In genomic region chr3:75930659-75931225, GRCm38 (mm10) we compare ENCODE assay signal across 16 mouse cellular contexts.
"Had no signal": no experiment of that assay in that cellular context is flagged by ENCODE, and none has a peak within 500 bp of the region (broad histone marks: within the 10 kb centered on the region; RNA-seq: fewer than 3 reads in every experiment).

No protein-coding gene starts in this region.

- H3K4me2 ChIP-seq: liver, embryonic 12.5 days; liver, embryonic 15.5 days; lung, embryonic 15.5 days; midbrain, embryonic 13.5 days; neural tube, embryonic 13.5 days had no signal

- H3K4me1 ChIP-seq: lung, embryonic 15.5 days; midbrain, embryonic 13.5 days had no signal

- H3K4me3 ChIP-seq: layer of hippocampus, adult 2 months; liver, embryonic 12.5 days; liver, embryonic 15.5 days; lung, embryonic 15.5 days; midbrain, embryonic 13.5 days; myocyte; neural tube, embryonic 13.5 days had no signal

- ATAC-seq: intestine, postnatal 0 days; liver, embryonic 12.5 days; midbrain, embryonic 13.5 days; midbrain, embryonic 16.5 days had no signal

- H3K27ac ChIP-seq: kidney, postnatal 0 days; layer of hippocampus, adult 2 months; liver, embryonic 12.5 days; liver, embryonic 15.5 days; lung, embryonic 15.5 days; midbrain, embryonic 13.5 days; neural tube, embryonic 13.5 days had no signal

- H3K9ac ChIP-seq: liver, embryonic 12.5 days; liver, embryonic 15.5 days; lung, embryonic 15.5 days; midbrain, embryonic 13.5 days; neural tube, embryonic 13.5 days had no signal

- H3K36me3 ChIP-seq: neural tube, embryonic 13.5 days had no signal

- DNase-seq: layer of hippocampus, adult 9-11 months; lung, adult 18-20 months; lung, postnatal 10 days; lung, postnatal 36 days; thymus, adult 18-20 months; thymus, postnatal 36 days had no signal

- H3K27me3 ChIP-seq: liver, embryonic 12.5 days; liver, embryonic 15.5 days; lung, embryonic 15.5 days; midbrain, embryonic 13.5 days; neural tube, embryonic 13.5 days had no signal

- H3K9me3 ChIP-seq: liver, embryonic 15.5 days; lung, embryonic 15.5 days had no signal
